Mouse (Mus musculus): Measurements from ENCODE around the gene Xxylt1. TPM values are rescaled to one million over a fixed set of nuclear protein-coding genes. Genes with fewer than 3 reads are reported as not detected.

Xxylt1 gene
- total RNA-seq, 2 experiments from 2014 or later, result 22.2 to 22.6 TPM

GRCm38 (mm10) chr16:30974549-30974948, 106.7 kb downstream of the Xxylt1 start:
- no peak for DNase-seq (ENCODE audit: extremely low spot score in 1 of 2, low spot score in 2 of 2)
- intact Hi-C loops (cut with DNase I), result no loop called here

DNA sequence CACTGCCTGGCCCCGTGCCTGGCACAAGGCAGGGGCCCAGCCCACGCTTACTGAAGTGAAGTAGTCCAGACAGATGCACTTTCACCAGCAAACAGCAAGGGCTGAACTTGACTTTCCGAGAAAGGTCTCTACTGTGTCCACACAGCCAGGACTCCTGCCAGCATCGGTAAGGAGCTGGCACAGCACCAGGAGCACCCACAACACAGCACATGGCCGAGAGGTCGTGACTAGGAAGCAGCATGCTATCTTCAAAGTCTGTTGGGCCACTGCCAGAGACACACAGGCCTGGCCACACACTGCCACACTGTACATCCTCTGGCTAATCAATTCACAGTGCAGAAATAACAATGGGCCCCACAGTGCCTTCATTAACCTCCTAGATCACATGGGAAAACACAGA, 107.8 kb downstream of the Xxylt1 start:
- intact Hi-C loops (cut with DNase I), result no loop called here

DNA sequence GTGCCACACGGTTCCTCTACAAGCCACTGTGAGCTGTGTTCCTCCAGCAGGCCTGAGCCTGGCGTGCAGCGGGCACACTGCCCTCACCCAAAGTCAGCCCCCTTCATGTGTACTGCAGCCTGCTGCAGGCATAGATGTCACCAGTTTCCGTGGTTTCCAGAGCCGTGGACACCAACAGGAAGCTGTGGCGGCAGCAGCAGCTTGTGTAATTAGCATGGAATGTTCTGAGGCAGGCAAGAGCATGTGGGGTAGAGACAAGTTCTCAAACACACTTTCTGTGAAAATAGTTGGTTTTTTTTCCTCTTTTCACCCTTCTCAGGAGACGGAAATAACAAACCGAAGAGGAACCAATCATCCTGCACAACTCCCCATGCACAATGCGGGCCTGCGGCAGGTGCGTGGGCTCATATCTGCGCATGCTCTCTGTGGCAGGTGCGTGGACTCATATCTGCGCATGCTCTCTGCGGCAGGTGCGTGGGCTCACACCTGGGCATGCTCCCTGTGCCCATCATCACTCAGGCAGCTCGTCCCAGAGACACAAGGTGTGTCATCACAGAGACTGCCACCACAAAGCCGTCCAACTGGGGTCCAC, 109.2 kb downstream of the Xxylt1 start:
- DNase-seq (ENCODE audit: extremely low spot score in 1 of 2, low spot score in 2 of 2), result no peak
- intact Hi-C loops (cut with DNase I), result no loop called here

More for the DNA sequence above, 107.8 kb downstream of the Xxylt1 start:
- DNase-seq (ENCODE audit: extremely low spot score in 1 of 2, low spot score in 2 of 2), result peak in 1 of 2 experiments; percentile 66

- DNase-seq (ENCODE audit: extremely low spot score in 1 of 2, low spot score in 2 of 2), result no peak
- intact Hi-C loops (cut with DNase I), result no loop called here
These were observed 111.8 kb downstream of the Xxylt1 start for GRCm38 (mm10) chr16:30969266-30970064.

DNA sequence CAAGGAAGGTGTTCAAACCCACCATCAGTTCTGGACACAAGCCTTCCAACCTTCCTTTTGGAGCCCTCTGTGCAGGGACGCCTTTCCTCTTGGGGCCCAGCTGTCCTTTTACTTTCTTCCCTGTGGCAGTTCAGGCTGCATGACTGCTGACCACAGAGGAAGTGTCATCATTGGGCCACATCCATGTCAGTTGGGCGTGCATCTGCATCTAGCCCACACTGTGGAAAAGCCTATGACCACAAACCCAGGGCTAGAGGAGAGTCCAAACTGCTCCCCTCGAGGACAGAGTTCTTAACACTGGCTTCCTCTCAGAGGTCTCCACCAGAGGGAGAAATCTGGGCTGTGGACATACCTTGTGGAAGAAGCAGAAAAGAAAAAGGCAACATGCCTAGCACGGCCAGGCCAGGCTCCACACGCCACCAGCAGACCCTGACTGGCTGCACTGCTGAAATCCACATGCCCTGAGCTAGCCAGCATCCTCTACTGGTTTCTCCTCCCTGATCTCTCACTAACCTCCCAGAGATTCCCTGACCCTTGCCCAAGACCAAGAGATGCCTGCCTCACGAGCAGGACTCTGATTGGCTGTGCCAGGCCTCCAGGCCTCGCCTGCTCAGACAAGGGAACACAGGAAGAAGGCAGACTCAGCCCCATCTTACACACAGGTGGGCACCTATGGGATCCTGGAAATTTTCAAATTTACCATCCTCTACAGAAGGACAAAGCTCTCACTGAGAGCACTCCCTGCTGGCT, 112.7 kb downstream of the Xxylt1 start:
- intact Hi-C loops (cut with DNase I), result no loop called here
- DNase-seq (ENCODE audit: extremely low spot score in 1 of 2, low spot score in 2 of 2), result no peak

DNA sequence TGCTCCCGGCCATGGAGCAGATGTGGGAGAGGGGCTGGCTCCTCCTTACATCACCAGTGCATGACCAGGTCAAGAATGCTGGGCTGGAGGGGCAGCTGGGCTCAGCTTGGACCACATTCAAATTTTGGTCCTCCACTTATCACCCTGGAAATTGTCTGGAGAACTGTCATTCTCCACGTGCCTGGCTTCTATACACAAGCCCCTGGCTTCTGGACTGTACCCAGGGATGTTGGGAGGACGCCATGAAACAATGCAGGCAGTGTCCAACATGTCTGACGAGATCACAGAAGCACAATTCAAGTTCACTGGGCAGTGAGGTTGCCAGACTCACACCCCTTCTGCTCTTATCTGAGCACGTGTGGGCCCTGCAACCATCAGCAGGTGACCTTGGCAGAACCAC, 114.5 kb downstream of the Xxylt1 start:
- intact Hi-C loops (cut with DNase I), result no loop called here
- DNase-seq (ENCODE audit: extremely low spot score in 1 of 2, low spot score in 2 of 2), result no peak

GRCm38 (mm10) chr16:30964891-30965290, 116.3 kb downstream of the Xxylt1 start:
- intact Hi-C loops (cut with DNase I), result no loop called here
- DNase-seq (ENCODE audit: extremely low spot score in 1 of 2, low spot score in 2 of 2), result no peak

- DNase-seq (ENCODE audit: extremely low spot score in 1 of 2, low spot score in 2 of 2), result no peak
- intact Hi-C loops (cut with DNase I), result no loop called here
These were observed 116.8 kb downstream of the Xxylt1 start for GRCm38 (mm10) chr16:30964411-30964810.

- intact Hi-C loops (cut with DNase I), result no loop called here
- DNase-seq (ENCODE audit: extremely low spot score in 1 of 2, low spot score in 2 of 2), result no peak
These were observed 118.7 kb downstream of the Xxylt1 start for GRCm38 (mm10) chr16:30962515-30962914.

- intact Hi-C loops (cut with DNase I), result no loop called here
These were observed 120.1 kb downstream of the Xxylt1 start for GRCm38 (mm10) chr16:30961176-30961575.

DNA sequence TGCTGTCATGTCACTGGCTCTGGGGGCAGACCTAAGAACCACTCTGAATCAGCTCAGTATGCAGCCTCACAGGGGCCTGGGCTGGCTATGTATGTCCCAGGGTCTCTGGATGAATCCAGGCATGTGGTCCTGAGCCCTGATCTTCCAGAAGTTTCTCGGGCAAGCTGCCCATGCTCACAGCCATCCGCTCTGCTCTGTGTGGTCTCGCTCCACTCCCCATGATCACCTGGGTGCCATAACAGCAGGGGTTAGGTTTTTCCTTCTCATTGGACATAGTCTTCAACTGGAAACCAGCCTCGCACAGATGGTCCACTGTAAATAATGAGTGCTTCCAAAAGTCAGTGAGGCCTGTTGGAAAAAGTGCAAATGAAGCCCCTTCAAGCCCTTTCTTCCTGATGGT, 121.0 kb downstream of the Xxylt1 start:
- DNase-seq (ENCODE audit: extremely low spot score in 1 of 2, low spot score in 2 of 2), result no peak
- intact Hi-C loops (cut with DNase I), result no loop called here

More at GRCm38 (mm10) chr16:30961176-30961575, 120.1 kb downstream of the Xxylt1 start:
- DNase-seq (ENCODE audit: extremely low spot score in 1 of 2, low spot score in 2 of 2), result no peak

- intact Hi-C loops (cut with DNase I), result no loop called here
- DNase-seq (ENCODE audit: extremely low spot score in 1 of 2, low spot score in 2 of 2), result no peak
These were observed 121.5 kb downstream of the Xxylt1 start for GRCm38 (mm10) chr16:30959692-30960091.

DNA sequence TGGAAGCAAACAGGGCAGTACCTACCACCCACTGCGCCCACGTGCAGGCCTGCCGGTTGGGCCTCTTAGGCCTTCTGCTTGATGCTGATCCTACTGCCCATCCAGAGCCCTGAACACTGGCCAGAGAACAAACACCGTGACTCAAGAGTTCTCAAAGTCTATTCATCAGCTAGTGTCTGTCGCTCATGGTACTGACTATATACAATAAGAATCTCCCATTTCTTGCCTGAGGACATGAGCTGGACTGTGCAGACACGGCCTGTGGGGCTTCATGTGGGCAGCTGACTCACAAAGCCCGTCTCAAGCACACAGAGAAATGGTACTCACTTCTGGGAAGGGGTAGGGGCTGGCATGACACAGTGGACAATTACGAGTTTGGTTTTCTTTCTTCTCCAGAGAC, 125.1 kb downstream of the Xxylt1 start:
- intact Hi-C loops (cut with DNase I), result no loop called here
- DNase-seq (ENCODE audit: extremely low spot score in 1 of 2, low spot score in 2 of 2), result no peak

GRCm38 (mm10) chr16:30948636-30949035, 132.6 kb downstream of the Xxylt1 start:
- DNase-seq (ENCODE audit: extremely low spot score in 1 of 2, low spot score in 2 of 2), result no peak
- intact Hi-C loops (cut with DNase I), result no loop called here

- intact Hi-C loops (cut with DNase I), result no loop called here
- no peak for DNase-seq (ENCODE audit: extremely low spot score in 1 of 2, low spot score in 2 of 2)
These were observed 133.0 kb downstream of the Xxylt1 start for GRCm38 (mm10) chr16:30948216-30948615.

- intact Hi-C loops (cut with DNase I), result no loop called here
- DNase-seq (ENCODE audit: extremely low spot score in 1 of 2, low spot score in 2 of 2), result no peak
These were observed 136.3 kb downstream of the Xxylt1 start for GRCm38 (mm10) chr16:30944886-30945285.

- intact Hi-C loops (cut with DNase I), result no loop called here
- no peak for DNase-seq (ENCODE audit: extremely low spot score in 1 of 2, low spot score in 2 of 2)
These were observed 137.3 kb downstream of the Xxylt1 start for GRCm38 (mm10) chr16:30943919-30944318.

GRCm38 (mm10) chr16:30940699-30941098, 140.5 kb downstream of the Xxylt1 start:
- intact Hi-C loops (cut with DNase I), result no loop called here

DNA sequence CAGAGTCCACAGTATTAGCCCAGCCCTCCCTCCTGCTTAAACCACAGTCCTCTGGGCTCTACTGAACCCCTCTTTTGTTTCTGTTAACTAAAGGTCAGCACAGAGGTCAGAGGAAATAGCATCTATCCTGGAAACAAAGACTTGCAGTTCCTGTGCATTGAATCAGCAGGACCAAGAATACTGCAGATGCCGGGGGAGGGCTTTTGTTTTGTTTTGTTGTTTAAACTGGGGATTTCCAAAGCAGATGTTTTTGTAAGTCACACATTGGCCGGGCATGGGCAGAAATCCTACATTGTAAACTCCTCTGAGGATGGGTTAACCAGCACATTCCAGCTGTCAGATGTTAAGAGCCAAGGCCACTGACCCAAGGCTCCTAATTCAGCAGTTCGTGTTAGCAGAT, 141.3 kb downstream of the Xxylt1 start:
- intact Hi-C loops (cut with DNase I), result no loop called here

More at GRCm38 (mm10) chr16:30940699-30941098, 140.5 kb downstream of the Xxylt1 start:
- peak in 1 of 2 experiments; percentile 1 for DNase-seq (ENCODE audit: extremely low spot score in 1 of 2, low spot score in 2 of 2)

GRCm38 (mm10) chr16:30939210-30939609, 142.0 kb downstream of the Xxylt1 start:
- DNase-seq (ENCODE audit: extremely low spot score in 1 of 2, low spot score in 2 of 2), result no peak
- intact Hi-C loops (cut with DNase I), result no loop called here

More for the DNA sequence above, 141.3 kb downstream of the Xxylt1 start:
- no peak for DNase-seq (ENCODE audit: extremely low spot score in 1 of 2, low spot score in 2 of 2)
